Mouse (Mus musculus) gastrocnemius, postnatal 36 days (tissue): ENCODE measurements around the gene Vps13d. TPM values are rescaled to one million over a fixed set of nuclear protein-coding genes. Genes with fewer than 3 reads are reported as not detected.

ENCODE experiments used
- DNase-seq, 2 experiments: peaks; one replicate each; pipeline ENCODE4 v3.0.0; 2022
- intact Hi-C: fragments of 180-260 bp; cut with DNase I; formaldehyde crosslinking; loops from one replicate; pipeline ENCODE4 v1.15.1; 2025
- total RNA-seq, 2 experiments: library from RNA; stranded (reverse); gene quantifications; 2 replicates each; pipeline ENCODE4 v1.2.3; 2021

Gene Vps13d
- total RNA-seq, 2 experiments from 2014 or later: 28.4 to 31.1 TPM

GRCm38 (mm10) chr4:144988443-144989206 is 206.2 kb downstream of the Vps13d start:
- DNase-seq: no peak
- intact Hi-C loops: no loop called here

GRCm38 (mm10) chr4:144986016-144986805 is 208.6 kb downstream of the Vps13d start:
- no peak for DNase-seq
- intact Hi-C loops: no loop called here

- intact Hi-C loops: no loop called here
These were observed 210.9 kb downstream of the Vps13d start for GRCm38 (mm10) chr4:144983821-144984371.

GRCm38 (mm10) chr4:144983228-144983744 is 211.5 kb downstream of the Vps13d start:
- intact Hi-C loops: no loop called here
- no peak for DNase-seq

More at GRCm38 (mm10) chr4:144983821-144984371, 210.9 kb downstream of the Vps13d start:
- DNase-seq: no peak

- DNase-seq: peak in 1 of 2 experiments; percentile 26
- intact Hi-C loops: no loop called here
These were observed 213.8 kb downstream of the Vps13d start for GRCm38 (mm10) chr4:144980811-144981551.

GRCm38 (mm10) chr4:144980110-144980509 is 214.7 kb downstream of the Vps13d start:
- DNase-seq: no peak
- intact Hi-C loops: no loop called here

GRCm38 (mm10) chr4:144978039-144978438 is 216.8 kb downstream of the Vps13d start:
- DNase-seq: no peak
- intact Hi-C loops: no loop called here

- DNase-seq: no peak
- intact Hi-C loops: no loop called here
These were observed 217.7 kb downstream of the Vps13d start for GRCm38 (mm10) chr4:144977057-144977456.

- intact Hi-C loops: no loop called here
- no peak for DNase-seq
These were observed 219.3 kb downstream of the Vps13d start for GRCm38 (mm10) chr4:144975505-144975904.

GRCm38 (mm10) chr4:144974458-144974857 is 220.3 kb downstream of the Vps13d start:
- no peak for DNase-seq
- intact Hi-C loops: no loop called here

GRCm38 (mm10) chr4:144972948-144973720 is 221.7 kb downstream of the Vps13d start:
- peak in 1 of 2 experiments; percentile 33 for DNase-seq
- intact Hi-C loops: no loop called here

- no peak for DNase-seq
- intact Hi-C loops: no loop called here
These were observed 223.8 kb downstream of the Vps13d start for GRCm38 (mm10) chr4:144971048-144971447.

- DNase-seq: no peak
- intact Hi-C loops: no loop called here
These were observed 225.8 kb downstream of the Vps13d start for GRCm38 (mm10) chr4:144969030-144969429.

- intact Hi-C loops: no loop called here
- DNase-seq: no peak
These were observed 226.4 kb downstream of the Vps13d start for GRCm38 (mm10) chr4:144968371-144968770.

GRCm38 (mm10) chr4:144965255-144965654 is 229.6 kb downstream of the Vps13d start:
- intact Hi-C loops: no loop called here
- DNase-seq: no peak

GRCm38 (mm10) chr4:144961696-144962095 is 233.1 kb downstream of the Vps13d start:
- DNase-seq: no peak
- intact Hi-C loops: no loop called here

- intact Hi-C loops: no loop called here
- no peak for DNase-seq
These were observed 233.6 kb downstream of the Vps13d start for GRCm38 (mm10) chr4:144961232-144961631.

- intact Hi-C loops: no loop called here
- peak; percentile 41 to 62 for DNase-seq
These were observed 234.5 kb downstream of the Vps13d start for GRCm38 (mm10) chr4:144960188-144960904.

- intact Hi-C loops: no loop called here
- DNase-seq: no peak
These were observed 237.1 kb downstream of the Vps13d start for GRCm38 (mm10) chr4:144957721-144958120.
